Mouse (Mus musculus) CH12.LX (cell line): ENCODE measurements around the gene Ehmt2.

Experiments
- BHLHE40 ChIP-seq: IDR thresholded peaks from 2 replicates; pipeline ENCODE4 v1.6.1; 2011; ENCODE audit warnings: mild to moderate bottlenecking, low read depth, low read length, improper control_type of control experiment
- CTCF ChIP-seq, 2 experiments: IDR thresholded peaks in 1 of 2; conservative IDR thresholded peaks in 1 of 2; 2 replicates each; pipeline ENCODE4 v1.5.1; 2011 to 2012; ENCODE audit warnings: low read depth in 2 of 2, low read length in 2 of 2, improper control_type of control experiment in 1 of 2, inconsistent platforms in 1 of 2, mild to moderate bottlenecking in 1 of 2, moderate library complexity in 1 of 2
- KAT2A ChIP-seq: IDR thresholded peaks from 2 replicates; pipeline ENCODE4 v1.6.1; 2012; ENCODE audit warnings: low read length, improper control_type of control experiment, inconsistent platforms; ENCODE audit not compliant: insufficient replicate concordance
- POLR2A ChIP-seq: IDR thresholded peaks from 2 replicates; pipeline ENCODE4 v1.6.1; 2011; ENCODE audit warnings: low read depth, mild to moderate bottlenecking, improper control_type of control experiment, low read length

GRCm38 (mm10) chr17:34946486-34947140, 48.3 kb downstream of the Ehmt2 start:
- no peak for TF ChIP-seq BHLHE40
- no peak for TF ChIP-seq KAT2A
- no peak for TF ChIP-seq POLR2A
- no peak for TF ChIP-seq CTCF (conservative IDR thresholded peaks at IDR 0.05 in 1 of 2, IDR thresholded peaks at IDR 0.05 in 1 of 2; ENCODE audit: low read depth in 2 of 2, low read length in 2 of 2)
